Mouse (Mus musculus) hindbrain, embryonic 14.5 days (tissue): ENCODE results near the gene Gpd1. TPM values are rescaled to one million over a fixed set of nuclear protein-coding genes. Genes with fewer than 3 reads are reported as not detected.

Experiments
- ATAC-seq: fragments of 200-750 bp; cut with Nextera tagmentation; 2 replicates; pipeline ENCODE4 v1.8.0; 2017; ENCODE audit warnings: moderate number of reproducible peaks, mild to moderate bottlenecking, moderate TSS enrichment, moderate library complexity; ENCODE audit not compliant: low FRiP score
- DNase-seq: peaks from one replicate; pipeline ENCODE4 v3.0.0-alpha.2; 2015; ENCODE audit warnings: low spot score
- H3K27ac ChIP-seq: fragments of 300-500 bp; sonication (generic); 2 replicates; pipeline ENCODE4 v1.5.1; 2014; ENCODE audit warnings: mild to moderate bottlenecking, moderate library complexity
- H3K27me3 ChIP-seq: fragments of 300-500 bp; sonication (generic); 2 replicates; pipeline ENCODE4 v1.6.1; 2014; ENCODE audit warnings: mild to moderate bottlenecking, low read length, mixed read lengths; ENCODE audit not compliant: control insufficient read depth, insufficient read depth
- H3K36me3 ChIP-seq: fragments of 300-500 bp; sonication (generic); replicated peaks from 2 replicates; pipeline ENCODE4 v1.6.1; 2014; ENCODE audit not compliant: control insufficient read depth, insufficient read depth
- H3K4me1 ChIP-seq: fragments of 300-500 bp; sonication (generic); replicated peaks from 2 replicates; pipeline ENCODE4 v1.6.1; 2014; ENCODE audit warnings: antibody characterized with exemption, low read length, mixed read lengths; ENCODE audit not compliant: control insufficient read depth, insufficient read depth
- H3K4me2 ChIP-seq: fragments of 300-500 bp; sonication (generic); replicated peaks from 2 replicates; pipeline ENCODE4 v1.6.1; 2014; ENCODE audit warnings: mild to moderate bottlenecking, moderate library complexity
- H3K4me3 ChIP-seq: fragments of 300-500 bp; sonication (generic); replicated peaks from 2 replicates; pipeline ENCODE4 v1.5.1; 2014; ENCODE audit warnings: mild to moderate bottlenecking, low read length
- H3K9ac ChIP-seq: fragments of 300-500 bp; sonication (generic); 2 replicates; pipeline ENCODE4 v1.6.1; 2014
- H3K9me3 ChIP-seq: fragments of 300-500 bp; sonication (generic); 2 replicates; pipeline ENCODE4 v1.6.1; 2016; ENCODE audit warnings: low read length; ENCODE audit not compliant: control insufficient read depth
- WGBS: fragments of 180-500 bp; shearing (Covaris S2); extraction: QIAGEN DNeasy Blood & Tissue Kit; methylation state at CpG from one replicate; pipeline ENCODE4 v1.1.7; 2014; 5-methylcytosine and 5-hydroxymethylcytosine counted together
- polyA plus RNA-seq: library from polyadenylated mRNA; unstranded; fragments of >200 nt; fragmentation: Nextera tagmentation; extraction: Ambion mirVana; gene quantifications from 2 replicates; pipeline ENCODE4 v1.2.1, GENCODE M21; 2014

The Gpd1 gene
- polyA plus RNA-seq, result 2.0 and 2.2 TPM in 2 replicates

DNA sequence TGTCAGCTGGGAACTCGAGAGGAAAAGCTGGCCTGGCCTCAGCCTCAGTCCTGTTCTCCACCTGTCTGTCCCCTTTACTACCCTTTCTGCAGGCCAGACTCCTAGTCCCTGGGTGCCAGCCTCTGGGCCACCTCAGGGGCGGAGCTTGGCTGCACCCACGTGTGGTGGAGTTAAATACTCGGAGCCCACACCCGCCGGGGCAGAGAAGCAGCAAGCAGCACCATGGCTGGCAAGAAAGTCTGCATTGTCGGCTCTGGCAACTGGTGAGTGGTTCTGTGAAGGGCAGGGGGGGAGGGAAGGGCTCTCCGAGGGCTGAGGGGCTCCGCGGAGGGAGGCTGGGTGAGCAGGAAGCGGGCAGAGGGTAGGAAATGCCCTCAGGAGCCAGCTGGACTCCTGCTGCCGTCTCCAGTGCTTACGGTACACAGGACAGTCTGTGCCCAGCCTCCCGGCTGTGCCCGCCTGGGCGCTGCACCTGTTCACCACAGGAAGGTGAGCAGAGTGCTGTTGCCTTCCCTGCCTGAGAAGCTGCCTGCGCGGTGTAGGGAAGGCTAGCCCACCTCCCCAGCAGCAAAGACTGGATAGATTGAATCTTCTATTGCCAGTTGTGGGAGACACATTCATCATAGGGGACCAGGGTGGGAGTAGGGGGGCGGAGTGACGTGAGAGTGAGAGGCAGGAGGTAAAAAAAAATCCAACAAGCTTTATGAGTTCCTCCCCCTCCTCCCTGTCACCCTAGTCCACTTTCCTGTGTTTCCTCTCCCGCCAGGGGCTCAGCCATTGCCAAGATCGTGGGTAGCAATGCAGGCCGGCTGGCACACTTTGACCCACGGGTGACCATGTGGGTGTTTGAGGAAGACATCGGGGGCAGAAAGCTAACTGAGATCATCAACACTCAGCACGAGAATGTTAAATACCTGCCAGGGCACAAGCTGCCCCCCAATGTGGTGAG lies at the start of gene Gpd1:
TSS of gene Gpd1 (plus strand) at position 130 of the 949 bp plus-strand sequence.
- Histone ChIP-seq H3K4me2 (no peak within 1 kb of the TSS), H3K4me1 (peaks cover 16% of the 10 kb centered on the region), H3K9me3 (no peaks in the 10 kb centered on the region), H3K4me3 (no peak within 1 kb of the TSS), H3K36me3 (peaks cover 56% of the 10 kb centered on the region), H3K27ac (peak within 1 kb of the TSS; percentile 74), H3K9ac (no peak within 1 kb of the TSS), H3K27me3 (no peaks in the 10 kb centered on the region)
- DNase-seq, result peak; percentile 35
- 58% methylated on average over 26 of the region's 26 CpGs for WGBS
- no peak for ATAC-seq

- H3K4me1 ChIP-seq, result peaks cover 52% of the 10 kb centered on the region
- no peaks in the 10 kb centered on the region for H3K9me3 ChIP-seq
- H3K4me2 ChIP-seq, result no peak overlapping the region
- no peak overlapping the region for H3K4me3 ChIP-seq
- 98% methylated on average over 2 of the region's 2 CpGs for WGBS
- DNase-seq, result no peak
- ATAC-seq, result no peak
- 0 out of 2 replicates have a peak, but pooled peaks cover 1% of the 10 kb centered on the region for H3K36me3 ChIP-seq
- no peak overlapping the region for H3K9ac ChIP-seq
- no peak overlapping the region for H3K27ac ChIP-seq
- no peaks in the 10 kb centered on the region for H3K27me3 ChIP-seq
These were observed 49.8 kb upstream of the Gpd1 start for GRCm38 (mm10) chr15:99667544-99667943.

DNA sequence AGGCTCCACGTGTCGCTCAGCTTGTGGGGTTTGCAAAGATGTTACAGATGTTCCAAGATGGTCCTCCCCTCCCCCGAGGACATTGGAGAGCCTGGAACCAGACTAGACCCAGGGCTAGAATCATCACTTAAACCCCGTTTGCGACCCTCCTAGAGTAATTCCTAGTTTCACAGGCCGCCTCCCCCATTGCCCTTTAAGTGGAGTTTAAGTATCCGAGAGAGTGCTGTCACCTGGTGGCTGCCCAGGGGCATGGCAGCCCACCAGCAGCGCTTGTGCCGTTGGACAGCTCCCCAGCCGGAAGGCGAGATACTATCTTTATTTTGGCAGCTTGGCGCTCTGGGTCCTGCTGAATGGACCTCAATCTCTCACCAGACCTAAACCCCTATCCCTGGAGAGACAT lies 48.4 kb upstream of the Gpd1 start:
- ATAC-seq (no peak), DNase-seq (peak; percentile 83)
- 0 out of 2 replicates have a peak, but pooled peaks cover 12% of the 10 kb centered on the region for H3K36me3 ChIP-seq
- peaks cover 61% of the 10 kb centered on the region for H3K4me1 ChIP-seq
- 0 out of 2 replicates have a peak overlapping the region, but pooled peaks have one; percentile 16 for H3K9ac ChIP-seq
- H3K4me3 ChIP-seq, result no peak overlapping the region
- WGBS, result under 1% methylated on average over 12 of the region's 12 CpGs
- H3K27me3 ChIP-seq, result no peaks in the 10 kb centered on the region
- H3K9me3 ChIP-seq, result no peaks in the 10 kb centered on the region
- peak overlapping the region; percentile 92 for H3K27ac ChIP-seq
- peak overlapping the region; percentile 69 for H3K4me2 ChIP-seq

DNA sequence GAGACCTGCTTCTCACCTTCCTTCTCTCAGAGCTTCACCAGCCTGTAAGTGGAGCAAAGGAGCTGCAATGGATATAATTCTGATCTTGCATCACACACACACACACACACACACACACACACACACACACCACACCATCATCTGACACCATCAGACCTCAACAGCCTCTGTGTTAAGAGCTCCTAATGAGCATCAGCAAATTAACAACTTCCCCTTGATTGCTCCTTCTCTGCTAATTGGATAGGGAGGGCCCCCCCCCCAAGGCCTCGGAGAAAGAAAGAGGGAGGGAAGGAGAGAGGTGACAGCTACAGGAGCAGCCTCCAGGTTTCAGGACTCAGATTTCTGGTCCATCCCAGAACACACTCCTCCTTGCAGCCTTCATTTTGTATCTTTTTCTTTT lies 47.9 kb upstream of the Gpd1 start:
- 0% methylated on average over 1 of the region's 1 CpGs for WGBS
- H3K4me3 ChIP-seq, result peak overlapping the region; percentile 90
- ATAC-seq, result no peak

DNA sequence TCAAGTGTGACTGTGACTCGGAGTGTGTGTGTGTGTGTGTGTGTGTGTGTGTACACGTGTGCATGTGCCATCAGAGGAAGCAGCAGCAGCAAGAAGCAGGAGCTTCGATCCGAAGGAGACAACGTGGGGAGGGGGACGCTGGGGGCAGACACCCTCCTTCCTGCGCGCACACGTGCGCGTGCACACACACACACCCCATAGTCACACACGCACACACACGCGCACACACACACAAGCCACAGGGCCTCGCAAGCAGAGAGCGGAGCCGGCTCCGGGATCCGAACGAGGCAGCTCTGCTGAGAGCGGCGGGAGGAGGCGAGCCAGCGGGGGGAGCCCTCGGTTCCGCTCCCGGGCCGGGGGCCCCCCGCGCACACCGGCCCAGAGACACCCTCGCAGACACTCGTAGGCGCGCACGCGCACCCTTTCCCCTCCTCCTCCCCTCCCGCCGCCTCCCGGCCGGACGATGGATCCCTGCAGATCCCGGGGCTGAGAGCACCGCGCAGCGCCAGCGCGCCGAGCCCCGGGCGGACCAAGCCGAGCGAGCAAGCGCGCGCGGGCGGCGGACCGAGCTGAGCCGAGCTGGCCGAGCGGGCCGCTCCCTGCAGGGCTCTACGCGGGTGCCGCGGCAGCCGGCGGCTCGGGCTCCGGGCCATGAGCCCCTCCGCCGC lies 47.0 kb upstream of the Gpd1 start, which contains the start of gene Asic1:
TSS of gene Asic1 (plus strand) at position 215 of the 668 bp plus-strand sequence.
- ATAC-seq, result peak; percentile 66
- Histone ChIP-seq H3K36me3 (peaks cover 19% of the 10 kb centered on the region; the same call in 1 of the 2 replicates), H3K4me2 (peak within 1 kb of the TSS; percentile 69), H3K4me1 (peaks cover 49% of the 10 kb centered on the region), H3K27ac (peak within 1 kb of the TSS; percentile 92), H3K27me3 (no peaks in the 10 kb centered on the region), H3K9me3 (no peaks in the 10 kb centered on the region), H3K9ac (peak within 1 kb of the TSS; percentile 99), H3K4me3 (peak within 1 kb of the TSS; percentile 90)
- DNase-seq, result peak; percentile 67
- under 1% methylated on average over 60 of the region's 74 CpGs for WGBS

More for the DNA sequence above, 47.9 kb upstream of the Gpd1 start:
- Histone ChIP-seq H3K9ac (peak overlapping the region; percentile 99), H3K27ac (peak overlapping the region; percentile 92), H3K27me3 (no peaks in the 10 kb centered on the region), H3K36me3 (peaks cover 17% of the 10 kb centered on the region; the same call in 1 of the 2 replicates), H3K4me2 (peak overlapping the region; percentile 69), H3K4me1 (peaks cover 58% of the 10 kb centered on the region), H3K9me3 (no peaks in the 10 kb centered on the region)
- no peak for DNase-seq

DNA sequence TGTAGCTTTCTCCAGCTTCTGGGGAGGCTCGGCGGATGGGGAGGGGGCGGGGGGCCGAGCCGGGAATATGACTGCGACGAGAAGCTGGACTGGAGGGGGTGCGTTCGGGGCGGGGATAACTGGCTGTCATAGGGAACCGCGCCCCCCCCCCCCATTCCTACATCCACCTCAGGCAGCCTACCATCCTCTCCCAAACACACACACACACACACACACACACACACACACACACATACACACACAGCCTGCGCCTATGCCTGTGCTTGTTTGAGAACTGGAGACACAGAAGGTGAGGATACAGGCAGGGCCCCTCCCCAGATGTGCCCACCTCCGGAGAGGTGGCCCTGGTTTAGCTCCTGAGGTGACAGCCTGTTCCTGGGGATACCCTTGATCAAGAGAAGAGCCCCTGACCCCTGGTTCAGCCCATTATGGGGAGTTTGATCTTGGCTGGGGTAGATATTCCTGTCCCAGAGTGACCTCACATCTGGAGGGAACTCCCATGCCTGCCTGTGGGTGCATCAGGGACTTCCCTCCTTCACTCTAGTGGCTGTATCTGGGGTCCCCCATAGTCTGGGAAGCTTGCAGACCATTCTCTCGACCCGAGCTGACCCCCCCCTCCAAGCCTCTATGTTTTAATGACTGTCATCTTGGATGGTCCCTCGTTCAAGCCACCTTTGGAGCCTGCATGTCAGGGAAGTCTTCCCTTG lies 46.2 kb upstream of the Gpd1 start:
- Histone ChIP-seq H3K4me1 (peaks cover 51% of the 10 kb centered on the region), H3K9ac (peak overlapping the region; percentile 99), H3K9me3 (no peaks in the 10 kb centered on the region), H3K27ac (peak overlapping the region; percentile 92), H3K4me2 (peak overlapping the region; percentile 69), H3K27me3 (no peaks in the 10 kb centered on the region), H3K36me3 (peaks cover 25% of the 10 kb centered on the region), H3K4me3 (peak overlapping the region; percentile 90)
- WGBS, result 14% methylated on average over 9 of the region's 17 CpGs
- ATAC-seq (peak; percentile 53), DNase-seq (no peak)

DNA sequence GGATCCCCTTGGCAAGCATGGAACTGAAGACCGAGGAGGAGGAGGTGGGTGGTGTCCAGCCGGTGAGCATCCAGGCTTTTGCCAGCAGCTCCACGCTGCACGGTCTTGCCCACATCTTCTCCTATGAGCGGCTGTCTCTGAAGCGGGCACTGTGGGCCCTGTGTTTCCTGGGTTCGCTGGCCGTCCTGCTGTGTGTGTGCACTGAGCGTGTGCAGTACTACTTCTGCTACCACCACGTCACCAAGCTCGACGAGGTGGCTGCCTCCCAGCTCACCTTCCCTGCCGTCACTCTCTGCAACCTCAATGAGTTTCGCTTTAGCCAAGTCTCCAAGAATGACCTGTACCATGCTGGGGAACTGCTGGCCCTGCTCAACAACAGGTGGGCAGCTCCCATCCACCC lies 45.5 kb upstream of the Gpd1 start:
- 68% methylated on average over 14 of the region's 14 CpGs for WGBS
- Histone ChIP-seq H3K27me3 (no peaks in the 10 kb centered on the region), H3K9me3 (no peaks in the 10 kb centered on the region), H3K4me3 (peak overlapping the region; percentile 90), H3K4me1 (peaks cover 53% of the 10 kb centered on the region), H3K9ac (peak overlapping the region; percentile 99), H3K36me3 (peaks cover 29% of the 10 kb centered on the region), H3K27ac (0 out of 2 replicates have a peak overlapping the region, but pooled peaks have one; percentile 92), H3K4me2 (peak overlapping the region; percentile 69)
- ATAC-seq (no peak), DNase-seq (no peak)

DNA sequence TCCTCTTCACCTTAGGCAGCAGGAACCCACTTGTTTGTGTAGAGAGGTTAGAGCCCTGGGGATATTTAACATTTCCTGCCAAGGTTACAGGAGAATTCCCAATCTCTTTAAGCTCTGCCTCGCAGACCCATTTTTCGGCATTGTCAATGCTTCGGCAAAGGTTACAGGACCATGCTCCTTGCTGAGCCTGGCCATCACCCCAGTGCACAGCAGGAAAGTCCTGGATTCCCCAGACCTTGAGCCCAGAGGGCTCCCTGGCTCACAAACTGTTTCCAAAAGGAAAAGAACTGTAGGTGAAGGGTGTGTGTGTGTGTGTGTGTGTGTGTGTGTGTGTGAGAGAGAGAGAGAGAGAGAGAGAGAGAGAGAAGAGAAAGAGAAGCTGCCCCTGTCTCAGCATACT lies 42.4 kb upstream of the Gpd1 start:
- Histone ChIP-seq H3K9me3 (no peaks in the 10 kb centered on the region), H3K36me3 (peaks cover 29% of the 10 kb centered on the region), H3K27ac (no peak overlapping the region; the same call in 1 of the 2 replicates), H3K27me3 (no peaks in the 10 kb centered on the region), H3K4me1 (peaks cover 49% of the 10 kb centered on the region), H3K4me3 (no peak overlapping the region), H3K4me2 (peak overlapping the region; percentile 69), H3K9ac (0 out of 2 replicates have a peak overlapping the region, but pooled peaks have one; percentile 22)
- 77% methylated on average over 3 of the region's 3 CpGs for WGBS
- DNase-seq (no peak), ATAC-seq (no peak)
